Mouse (Mus musculus) kidney, adult 2 months (tissue): ENCODE results near the gene Casp14. TPM values are rescaled to one million over a fixed set of nuclear protein-coding genes. Genes with fewer than 3 reads are reported as not detected.

ENCODE experiments used
- DNase-seq: peaks from one replicate; pipeline ENCODE4 v3.0.0; 2021
- H3K27ac ChIP-seq: fragments of 200-500 bp; 2 replicates; pipeline ENCODE4 v1.5.1; 2012; ENCODE audit warnings: low read depth, low read length, control low read depth, inconsistent platforms; ENCODE audit not compliant: insufficient read depth
- H3K27me3 ChIP-seq: fragments of 200-500 bp; replicated peaks from 2 replicates; pipeline ENCODE4 v1.6.1; 2012; ENCODE audit warnings: mild to moderate bottlenecking, moderate library complexity, low read length, inconsistent platforms; ENCODE audit not compliant: control insufficient read depth, insufficient read depth
- H3K36me3 ChIP-seq: fragments of 200-500 bp; 2 replicates; pipeline ENCODE4 v1.6.1; 2012; ENCODE audit warnings: mild to moderate bottlenecking, moderate library complexity, low read length, inconsistent platforms; ENCODE audit not compliant: control insufficient read depth, insufficient read depth
- H3K4me1 ChIP-seq: fragments of 200-500 bp; 2 replicates; pipeline ENCODE4 v1.6.1; 2011; ENCODE audit warnings: low read length; ENCODE audit not compliant: control insufficient read depth, insufficient read depth
- H3K4me3 ChIP-seq: fragments of 200-500 bp; 2 replicates; pipeline ENCODE4 v1.5.1; 2011; ENCODE audit warnings: mild to moderate bottlenecking, low read depth, low read length, control low read depth; ENCODE audit not compliant: insufficient read depth
- CTCF ChIP-seq: fragments of 200-500 bp; conservative IDR thresholded peaks from 2 replicates; pipeline ENCODE4 v1.5.1; 2011; ENCODE audit warnings: low read depth, mild to moderate bottlenecking, control low read depth, low read length, moderate library complexity, mixed read lengths; ENCODE audit not compliant: insufficient read depth, insufficient read length
- POLR2A ChIP-seq: fragments of 200-500 bp; IDR thresholded peaks from one replicate; pipeline ENCODE4 v1.6.1; 2011; ENCODE audit warnings: low read depth, low read length, control low read depth
- WGBS: fragments of 180-500 bp; shearing (Covaris S2); methylation state at CpG from one replicate; pipeline ENCODE4 v1.1.7; 2018; 5-methylcytosine and 5-hydroxymethylcytosine counted together
- polyA plus RNA-seq: library from polyadenylated mRNA; depleted of rRNA; stranded (reverse); fragments of >200 nt; gene quantifications from 2 replicates; pipeline ENCODE4 v1.2.3, GENCODE M21; 2012; rRNA removed

Gene Casp14
- polyA plus RNA-seq, result not detected in 2 replicates

DNA sequence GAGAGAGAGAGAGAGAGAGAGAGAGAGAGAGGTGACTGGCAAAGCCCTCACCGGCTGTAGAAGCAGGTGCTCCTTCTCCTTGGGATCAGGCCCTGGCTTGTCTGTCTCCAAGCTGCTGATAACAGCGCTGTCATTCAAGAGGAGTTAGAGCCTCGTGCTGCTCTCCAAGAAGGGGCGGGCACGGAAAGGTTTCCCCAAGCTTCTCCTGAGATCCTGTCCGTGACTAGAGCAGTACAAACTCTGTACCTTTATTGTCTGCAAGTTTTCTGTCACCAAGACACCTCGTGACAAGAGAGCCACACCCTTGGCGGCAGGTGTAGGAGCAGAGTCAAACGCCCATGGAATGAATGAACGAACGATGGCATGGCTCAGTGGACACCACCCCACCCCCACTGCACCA lies at the start of gene Casp14:
Casp14 (minus strand) TSS at position 239 of the 400 bp plus-strand sequence.
- Histone ChIP-seq H3K4me3 (no peak within 1 kb of the TSS), H3K4me1 (no peaks in the 10 kb centered on the region), H3K27me3 (no peaks in the 10 kb centered on the region), H3K27ac (no peak within 1 kb of the TSS), H3K36me3 (no peaks in the 10 kb centered on the region)
- no peak for DNase-seq
- WGBS, result 57% methylated on average over 11 of the region's 11 CpGs
- no peak for TF ChIP-seq CTCF
- TF ChIP-seq POLR2A, result no peak

GRCm38 (mm10) chr10:78765570-78765969 lies 47.5 kb upstream of the Casp14 start:
- WGBS, result 76% methylated on average over 1 of the region's 1 CpGs
- no peak overlapping the region for H3K4me3 ChIP-seq
- H3K27me3 ChIP-seq, result no peaks in the 10 kb centered on the region
- H3K36me3 ChIP-seq, result no peaks in the 10 kb centered on the region
- H3K4me1 ChIP-seq, result no peaks in the 10 kb centered on the region
- DNase-seq, result no peak
- H3K27ac ChIP-seq, result no peak overlapping the region
- TF ChIP-seq CTCF (no peak), POLR2A (no peak)

DNA sequence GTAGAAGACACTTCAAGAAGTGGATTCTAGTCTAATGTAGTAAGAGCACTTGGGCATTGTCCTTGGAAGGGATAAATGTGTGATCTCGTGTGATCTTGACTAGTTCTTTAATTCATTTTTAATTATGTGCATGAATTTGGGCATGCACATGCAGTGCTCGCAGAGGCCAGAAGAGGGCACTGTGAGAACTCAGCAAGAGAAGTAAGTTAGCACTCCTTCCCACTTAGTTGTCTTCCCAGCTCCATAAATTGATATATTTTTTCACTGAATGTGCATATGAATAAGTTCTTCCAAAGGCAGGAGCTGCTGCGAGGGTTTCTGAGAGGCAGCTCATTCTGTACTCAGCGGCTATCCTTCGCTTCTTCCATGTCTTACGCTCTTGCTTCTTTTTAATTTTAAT lies 37.9 kb upstream of the Casp14 start:
- H3K27me3 ChIP-seq, result no peaks in the 10 kb centered on the region
- peak; percentile 62 for DNase-seq
- H3K4me3 ChIP-seq, result no peak overlapping the region
- TF ChIP-seq POLR2A (no peak), CTCF (peak; percentile 87)
- no peaks in the 10 kb centered on the region for H3K4me1 ChIP-seq
- no peaks in the 10 kb centered on the region for H3K36me3 ChIP-seq
- WGBS, result 33% methylated on average over 6 of the region's 6 CpGs
- H3K27ac ChIP-seq, result no peak overlapping the region

DNA sequence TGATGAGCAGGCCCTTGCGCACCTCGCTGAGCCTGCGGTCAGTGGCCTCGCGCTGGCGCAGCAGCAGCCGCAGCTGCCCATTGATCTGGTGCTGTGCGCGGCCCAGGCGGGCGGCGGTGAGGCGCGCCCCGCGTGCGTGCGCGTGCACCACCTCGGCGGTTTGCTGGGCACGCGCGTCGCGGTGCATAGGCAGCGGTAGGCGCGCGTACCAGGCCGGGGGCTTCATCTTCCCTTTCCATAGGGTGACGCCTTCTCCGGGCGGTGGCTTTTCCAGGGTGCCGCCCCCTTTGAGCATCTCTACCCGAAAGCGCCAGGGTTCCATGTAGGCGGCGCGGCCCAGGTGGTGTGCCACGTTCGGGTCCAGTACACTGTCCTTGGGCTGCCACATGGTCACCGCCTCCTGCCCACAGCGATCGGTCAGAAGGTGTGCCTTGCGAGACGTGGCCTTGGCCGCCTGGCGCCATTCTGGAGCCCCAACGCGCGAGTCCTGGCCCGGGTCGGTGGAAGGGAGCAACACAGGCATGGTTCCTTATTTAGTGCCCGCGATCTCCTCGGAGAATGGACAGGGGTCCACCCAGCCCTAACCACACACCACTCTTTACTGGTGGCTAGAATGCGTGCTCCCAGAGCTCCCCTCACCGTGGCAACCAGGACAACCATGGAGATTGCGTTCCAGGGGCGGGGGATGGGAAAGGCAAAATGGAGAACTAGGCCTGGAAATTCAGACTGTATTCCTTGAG lies 34.5 kb upstream of the Casp14 start, which contains the start of gene Ccdc105:
Ccdc105 (minus strand) TSS at position 614 of the 740 bp plus-strand sequence.
- H3K27ac ChIP-seq, result no peak within 1 kb of the TSS
- H3K36me3 ChIP-seq, result no peaks in the 10 kb centered on the region
- peak; percentile 2 for DNase-seq
- no peaks in the 10 kb centered on the region for H3K4me1 ChIP-seq
- 3% methylated on average over 61 of the region's 61 CpGs for WGBS
- peak within 1 kb of the TSS; percentile 32 for H3K4me3 ChIP-seq
- no peaks in the 10 kb centered on the region for H3K27me3 ChIP-seq
- TF ChIP-seq CTCF (no peak), POLR2A (no peak)

- TF ChIP-seq CTCF, result no peak
- TF ChIP-seq POLR2A, result no peak
- WGBS, result 89% methylated on average over 6 of the region's 6 CpGs
- no peaks in the 10 kb centered on the region for H3K27me3 ChIP-seq
- no peak for DNase-seq
- H3K27ac ChIP-seq, result no peak overlapping the region
- H3K4me1 ChIP-seq, result no peaks in the 10 kb centered on the region
- no peaks in the 10 kb centered on the region for H3K36me3 ChIP-seq
- H3K4me3 ChIP-seq, result no peak overlapping the region
Observed at GRCm38 (mm10) chr10:78748946-78749345, 30.9 kb upstream of the Casp14 start.

DNA sequence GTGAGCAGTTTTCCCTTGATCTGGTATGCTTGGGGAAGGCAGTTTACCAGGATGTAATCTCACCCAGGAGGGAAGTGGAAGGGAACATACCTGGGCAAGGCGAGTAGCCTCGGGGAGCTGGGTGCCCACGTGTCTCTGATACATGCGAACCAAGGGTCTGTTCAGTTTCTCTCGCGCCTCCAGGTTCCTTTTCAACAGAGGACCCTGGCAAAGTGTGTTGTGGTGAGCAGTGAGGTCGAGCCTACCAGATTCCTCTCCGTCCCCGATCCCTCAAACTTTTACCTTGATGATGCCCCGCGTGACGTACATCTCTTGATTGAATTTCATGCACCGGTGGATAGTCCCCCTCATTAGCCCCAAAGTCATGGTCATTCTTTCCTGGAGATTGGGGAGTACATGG lies 30.1 kb upstream of the Casp14 start:
- Histone ChIP-seq H3K27me3 (no peaks in the 10 kb centered on the region), H3K36me3 (no peaks in the 10 kb centered on the region), H3K4me3 (no peak overlapping the region), H3K4me1 (no peaks in the 10 kb centered on the region), H3K27ac (no peak overlapping the region)
- TF ChIP-seq CTCF (no peak), POLR2A (no peak)
- DNase-seq, result no peak
- WGBS, result 73% methylated on average over 13 of the region's 13 CpGs

DNA sequence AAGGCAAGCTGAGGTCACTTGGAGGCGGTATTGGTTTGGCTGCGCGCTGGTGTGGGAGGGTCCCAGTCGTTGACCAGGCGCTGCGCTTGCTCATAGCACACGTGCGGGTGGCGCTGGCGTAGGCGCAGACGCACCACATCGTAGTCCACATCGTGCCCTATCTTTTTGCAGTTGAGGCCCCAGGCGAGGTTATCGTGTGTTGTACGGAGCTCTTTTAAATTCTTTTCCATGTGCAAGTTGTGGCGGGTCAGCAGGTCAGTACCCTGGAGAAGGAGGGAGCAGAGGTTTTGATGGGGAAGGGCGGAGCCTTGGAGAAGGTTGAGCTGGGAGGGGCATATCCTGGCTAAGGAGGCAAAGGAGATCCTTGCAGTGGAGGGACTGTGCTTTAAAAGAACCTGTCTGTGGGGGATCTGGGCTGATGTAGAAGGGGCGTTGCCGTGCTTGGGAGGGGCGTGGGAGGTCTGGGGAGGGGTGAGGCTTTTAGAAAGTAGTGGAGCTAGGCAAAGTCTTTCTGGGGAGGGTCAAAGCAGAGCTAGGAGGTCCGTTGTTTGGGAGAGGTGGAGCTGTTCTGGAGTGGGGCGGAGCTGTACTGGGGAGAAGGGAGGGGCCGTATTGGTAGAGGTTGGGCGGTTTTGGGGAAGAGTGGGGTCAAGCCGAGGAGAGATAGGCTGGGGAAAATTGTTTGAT lies 29.1 kb upstream of the Casp14 start:
- TF ChIP-seq POLR2A (no peak), CTCF (no peak)
- WGBS, result 4% methylated on average over 27 of the region's 27 CpGs

More for the DNA sequence above, 29.1 kb upstream of the Casp14 start:
- no peak overlapping the region for H3K4me3 ChIP-seq
- no peaks in the 10 kb centered on the region for H3K4me1 ChIP-seq
- H3K36me3 ChIP-seq, result no peaks in the 10 kb centered on the region
- no peaks in the 10 kb centered on the region for H3K27me3 ChIP-seq
- DNase-seq, result peak; percentile 1
- no peak overlapping the region for H3K27ac ChIP-seq
